Mouse (Mus musculus) lung, embryonic 14.5 days (tissue): Measurements from ENCODE around the gene Pkp1. TPM values are rescaled to one million over a fixed set of nuclear protein-coding genes. Genes with fewer than 3 reads are reported as not detected.

ENCODE experiments used
- ATAC-seq: fragments of 200-750 bp; cut with Nextera tagmentation; 2 replicates; pipeline ENCODE4 v1.8.0; 2017; ENCODE audit warnings: mild to moderate bottlenecking, moderate TSS enrichment, moderate library complexity; ENCODE audit not compliant: insufficient read depth
- DNase-seq: peaks from one replicate; pipeline ENCODE4 v3.0.0-alpha.2; 2015
- H3K27ac ChIP-seq: fragments of 300-500 bp; sonication (generic); 2 replicates; pipeline ENCODE4 v1.5.1; 2014; ENCODE audit warnings: low read depth, mild to moderate bottlenecking, moderate library complexity
- H3K27me3 ChIP-seq: fragments of 300-500 bp; sonication (generic); 2 replicates; pipeline ENCODE4 v1.6.1; 2014; ENCODE audit warnings: low read length, control low read depth; ENCODE audit not compliant: insufficient read depth
- H3K36me3 ChIP-seq: fragments of 300-500 bp; sonication (generic); 2 replicates; pipeline ENCODE4 v1.6.1; 2014; ENCODE audit warnings: control low read depth; ENCODE audit not compliant: insufficient read depth
- H3K4me1 ChIP-seq: fragments of 300-500 bp; sonication (generic); 2 replicates; pipeline ENCODE4 v1.6.1; 2014; ENCODE audit warnings: antibody characterized with exemption, control low read depth; ENCODE audit not compliant: insufficient read depth
- H3K4me2 ChIP-seq: fragments of 300-500 bp; sonication (generic); 2 replicates; pipeline ENCODE4 v1.6.1; 2014; ENCODE audit warnings: mild to moderate bottlenecking
- H3K4me3 ChIP-seq: fragments of 300-500 bp; sonication (generic); 2 replicates; pipeline ENCODE4 v1.5.1; 2014; ENCODE audit warnings: low read depth, low read length
- H3K9ac ChIP-seq: fragments of 300-500 bp; sonication (generic); 2 replicates; pipeline ENCODE4 v1.6.1; 2014
- H3K9me3 ChIP-seq: fragments of 300-500 bp; sonication (generic); 2 replicates; pipeline ENCODE4 v1.6.1; 2016; ENCODE audit warnings: low read depth, low read length, control low read depth
- CTCF ChIP-seq: IDR thresholded peaks from 2 replicates; pipeline ENCODE4 v1.5.1; 2016; ENCODE audit warnings: antibody characterized with exemption, low read depth
- WGBS: fragments of 180-500 bp; shearing (Covaris S2); extraction: QIAGEN DNeasy Blood & Tissue Kit; methylation state at CpG from one replicate; pipeline ENCODE4 v1.1.7; 2014; 5-methylcytosine and 5-hydroxymethylcytosine counted together
- polyA plus RNA-seq: library from polyadenylated mRNA; unstranded; fragments of >200 nt; fragmentation: Nextera tagmentation; extraction: Ambion mirVana; gene quantifications from 2 replicates; pipeline ENCODE4 v1.2.1, GENCODE M21; 2014

Gene Pkp1
- polyA plus RNA-seq, 1 experiment from 2014 or later: 0.09 TPM

DNA sequence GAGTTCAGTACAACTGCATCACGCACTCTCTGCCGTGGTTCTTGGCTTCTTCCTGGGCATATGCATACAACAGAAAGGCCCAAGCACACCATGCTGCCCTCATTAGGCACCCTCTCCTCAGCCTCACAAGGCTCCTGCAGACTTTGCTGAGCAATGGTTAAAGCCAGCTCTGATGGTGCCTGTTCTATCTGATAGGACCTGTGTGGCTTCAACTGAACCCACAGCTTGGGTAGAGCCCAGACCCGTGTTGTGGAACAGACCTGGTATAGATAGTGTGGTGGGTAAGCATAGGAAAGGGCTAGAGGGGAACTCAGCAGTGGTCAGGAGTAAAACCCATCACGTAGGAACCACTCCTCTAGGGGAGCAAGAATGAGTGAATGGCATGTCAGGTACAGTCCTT lies 5.3 kb downstream of the Pkp1 start:
- Histone ChIP-seq H3K4me3 (no peak overlapping the region), H3K27me3 (peaks cover 38% of the 10 kb centered on the region), H3K36me3 (no peaks in the 10 kb centered on the region), H3K4me1 (no peaks in the 10 kb centered on the region), H3K27ac (no peak overlapping the region), H3K9me3 (no peaks in the 10 kb centered on the region), H3K4me2 (no peak overlapping the region), H3K9ac (no peak overlapping the region)
- ATAC-seq (no peak), DNase-seq (no peak)
- WGBS: 68% methylated on average over 4 of the region's 4 CpGs
- no peak for TF ChIP-seq CTCF

DNA sequence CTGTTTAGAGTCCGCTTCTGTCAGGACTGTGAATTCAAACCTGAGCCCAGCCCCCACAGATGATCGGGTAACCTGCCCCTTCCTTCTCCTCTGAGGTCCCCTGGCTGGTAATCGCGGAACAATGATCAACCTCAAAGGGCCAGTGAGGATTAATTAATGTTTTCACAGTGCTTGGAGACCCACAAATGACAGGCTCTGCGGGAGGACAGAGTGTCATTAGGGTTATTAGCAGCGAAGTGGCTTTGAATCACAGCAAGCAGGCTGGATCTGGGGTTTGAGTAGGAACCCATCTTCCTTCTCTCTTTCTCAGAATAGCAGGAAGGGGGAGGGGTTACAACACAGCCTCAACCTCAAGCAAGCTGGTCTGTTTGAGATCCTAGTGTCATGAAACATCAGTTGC lies 9.6 kb downstream of the Pkp1 start:
- DNase-seq (no peak), ATAC-seq (no peak)
- no peak overlapping the region for H3K27ac ChIP-seq
- no peak overlapping the region for H3K4me2 ChIP-seq
- H3K9ac ChIP-seq: no peak overlapping the region
- no peaks in the 10 kb centered on the region for H3K9me3 ChIP-seq
- no peaks in the 10 kb centered on the region for H3K4me1 ChIP-seq
- WGBS: 26% methylated on average over 6 of the region's 6 CpGs
- no peaks in the 10 kb centered on the region for H3K27me3 ChIP-seq
- no peak for TF ChIP-seq CTCF
- H3K36me3 ChIP-seq: no peaks in the 10 kb centered on the region
- no peak overlapping the region for H3K4me3 ChIP-seq

DNA sequence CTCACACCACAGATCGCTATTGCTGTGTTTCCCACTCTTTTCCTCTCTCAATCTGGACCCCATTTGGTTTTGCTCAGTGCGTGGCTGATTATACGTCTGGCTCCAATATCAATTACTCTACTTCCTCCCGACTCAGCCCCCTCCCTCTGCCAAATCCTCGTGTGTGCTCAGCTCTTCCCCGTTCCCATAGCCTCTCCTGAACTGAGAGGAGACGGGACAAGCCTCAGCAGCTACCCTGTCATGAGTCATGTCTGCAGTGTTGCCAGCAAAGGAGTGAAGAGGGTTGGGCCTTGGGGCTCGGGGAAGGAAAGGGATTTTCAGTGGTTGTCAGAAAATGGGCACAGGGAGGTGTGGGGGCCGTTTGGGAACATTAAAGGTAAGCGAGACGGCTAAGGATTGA lies 12.3 kb downstream of the Pkp1 start:
- Histone ChIP-seq H3K27ac (no peak overlapping the region), H3K36me3 (no peaks in the 10 kb centered on the region), H3K4me2 (no peak overlapping the region), H3K4me1 (no peaks in the 10 kb centered on the region), H3K27me3 (no peaks in the 10 kb centered on the region), H3K9me3 (no peaks in the 10 kb centered on the region), H3K9ac (no peak overlapping the region), H3K4me3 (no peak overlapping the region)
- 37% methylated on average over 11 of the region's 11 CpGs for WGBS
- TF ChIP-seq CTCF: no peak
- ATAC-seq (peak; percentile 65), DNase-seq (peak; percentile 36)

DNA sequence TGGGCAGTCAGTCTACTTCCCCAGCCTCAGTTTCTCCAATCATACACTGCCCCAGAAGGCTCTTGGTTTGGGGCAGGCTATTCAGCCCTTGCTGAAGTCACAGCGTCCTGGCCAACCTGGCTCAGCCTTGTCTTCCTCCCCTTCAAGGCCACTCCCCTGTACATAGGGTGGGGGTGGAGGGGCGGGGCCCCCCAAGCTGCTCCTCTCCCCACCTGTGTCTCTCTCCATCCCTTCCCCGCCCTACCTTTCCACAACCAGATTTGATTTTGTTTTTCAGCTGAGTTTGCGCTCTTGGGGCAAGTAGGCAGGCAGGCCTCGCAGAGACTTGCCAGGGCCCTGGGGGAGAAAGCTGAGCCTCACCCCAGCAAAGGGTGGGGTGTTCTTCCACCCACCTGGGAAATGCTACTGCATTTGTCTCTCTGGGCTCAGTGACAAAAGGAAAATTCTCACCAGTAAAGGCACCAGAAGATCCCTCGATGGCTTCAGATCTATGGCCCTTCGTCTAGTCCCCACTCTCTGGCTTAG lies 19.0 kb downstream of the Pkp1 start:
- ATAC-seq (no peak), DNase-seq (no peak)
- WGBS: 54% methylated on average over 7 of the region's 7 CpGs
- H3K9ac ChIP-seq: no peak overlapping the region
- H3K27ac ChIP-seq: no peak overlapping the region
- H3K4me3 ChIP-seq: no peak overlapping the region
- no peak for TF ChIP-seq CTCF
- H3K4me2 ChIP-seq: no peak overlapping the region
- no peaks in the 10 kb centered on the region for H3K4me1 ChIP-seq
- H3K27me3 ChIP-seq: no peaks in the 10 kb centered on the region
- H3K36me3 ChIP-seq: no peaks in the 10 kb centered on the region
- H3K9me3 ChIP-seq: no peaks in the 10 kb centered on the region

DNA sequence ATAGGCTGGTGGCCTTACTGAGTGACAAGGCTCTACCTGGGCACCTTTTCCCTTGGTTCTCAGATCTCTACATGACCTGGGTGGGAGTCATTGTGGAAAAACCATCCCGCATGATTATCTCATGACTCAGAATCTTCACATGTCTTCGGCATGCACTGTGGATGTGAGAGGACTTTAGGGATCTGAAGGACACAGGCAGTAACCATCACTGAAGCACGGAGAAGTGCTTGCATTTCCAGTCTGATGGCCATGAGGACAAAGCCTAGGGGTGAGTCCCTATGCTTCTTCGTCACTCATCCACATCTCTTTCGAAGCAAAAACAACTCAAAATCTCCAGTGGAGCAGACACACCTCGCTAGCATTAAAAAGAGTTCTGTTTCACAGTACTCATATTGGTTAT lies 19.7 kb downstream of the Pkp1 start:
- H3K36me3 ChIP-seq: no peaks in the 10 kb centered on the region
- no peak overlapping the region for H3K9ac ChIP-seq
- no peak overlapping the region for H3K27ac ChIP-seq
- DNase-seq (no peak), ATAC-seq (no peak)
- no peak overlapping the region for H3K4me3 ChIP-seq
- H3K4me2 ChIP-seq: no peak overlapping the region
- H3K27me3 ChIP-seq: no peaks in the 10 kb centered on the region
- WGBS: 87% methylated on average over 6 of the region's 6 CpGs
- H3K9me3 ChIP-seq: no peaks in the 10 kb centered on the region
- H3K4me1 ChIP-seq: no peaks in the 10 kb centered on the region
- TF ChIP-seq CTCF: no peak

DNA sequence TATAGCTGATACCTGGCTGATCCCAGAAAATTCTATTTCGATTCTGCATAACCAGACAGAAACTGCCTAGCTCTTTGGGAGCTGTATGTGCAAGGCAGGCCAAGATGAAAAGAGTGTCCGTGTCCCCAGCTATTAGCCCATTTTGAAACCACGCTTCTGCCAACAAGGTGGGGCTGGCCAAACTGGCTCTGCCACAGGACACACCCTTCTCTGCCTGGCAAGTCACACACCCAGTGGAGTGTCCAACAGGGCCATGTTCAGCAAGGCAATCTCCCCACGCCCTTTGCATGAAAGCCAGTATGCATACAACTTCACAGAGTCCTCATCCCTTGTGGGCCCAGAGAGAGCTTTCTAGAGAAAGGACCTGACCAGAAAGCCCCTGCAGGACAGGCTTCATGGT lies 23.6 kb downstream of the Pkp1 start:
- Histone ChIP-seq H3K4me1 (no peaks in the 10 kb centered on the region), H3K9me3 (no peaks in the 10 kb centered on the region), H3K27ac (no peak overlapping the region), H3K36me3 (no peaks in the 10 kb centered on the region), H3K9ac (no peak overlapping the region), H3K4me2 (no peak overlapping the region), H3K27me3 (no peaks in the 10 kb centered on the region), H3K4me3 (no peak overlapping the region)
- DNase-seq (no peak), ATAC-seq (no peak)
- TF ChIP-seq CTCF: no peak
- WGBS: 83% methylated on average over 4 of the region's 4 CpGs

DNA sequence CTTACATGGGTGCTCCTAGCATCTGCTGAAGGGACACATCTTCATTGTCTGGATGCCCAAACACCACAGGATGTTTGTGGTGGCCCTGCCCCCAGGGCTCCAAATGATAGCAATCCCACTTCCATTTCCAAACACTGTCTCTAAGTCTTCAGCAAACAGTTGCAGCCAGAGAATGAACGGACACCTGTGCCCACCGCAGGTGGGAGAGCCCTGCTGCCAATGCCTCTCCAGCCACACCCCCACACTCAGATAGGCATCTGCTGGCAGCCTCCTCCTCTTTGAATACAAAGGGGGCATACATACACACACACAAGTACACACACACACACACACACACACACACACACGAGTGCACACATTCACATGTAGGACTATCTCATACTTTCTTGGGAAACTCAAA lies 25.6 kb downstream of the Pkp1 start:
- no peak for TF ChIP-seq CTCF
- Histone ChIP-seq H3K9me3 (no peaks in the 10 kb centered on the region), H3K4me1 (no peaks in the 10 kb centered on the region), H3K36me3 (no peaks in the 10 kb centered on the region), H3K27me3 (no peaks in the 10 kb centered on the region), H3K4me3 (no peak overlapping the region), H3K9ac (no peak overlapping the region), H3K27ac (no peak overlapping the region), H3K4me2 (no peak overlapping the region)
- WGBS: 69% methylated on average over 3 of the region's 3 CpGs
- no peak for ATAC-seq
- no peak for DNase-seq

DNA sequence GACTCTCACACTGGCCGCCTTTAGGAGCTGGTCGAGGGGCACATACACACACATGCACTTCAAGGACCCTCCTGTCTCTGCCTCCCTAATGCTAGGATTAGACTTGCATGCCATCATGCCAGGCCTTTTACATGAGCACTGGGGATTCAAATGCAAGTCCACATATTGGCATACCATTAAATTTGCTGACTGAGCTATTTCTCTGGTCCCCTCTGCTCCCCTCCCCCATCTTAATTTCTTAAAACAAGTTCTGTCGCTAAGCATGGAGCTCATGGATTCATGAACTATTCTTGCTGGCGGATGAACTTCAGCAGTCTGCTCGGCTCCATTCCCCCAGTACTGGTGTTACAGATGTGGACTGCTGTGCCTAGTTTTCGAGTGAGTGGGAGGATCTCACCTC lies 26.2 kb downstream of the Pkp1 start:
- Histone ChIP-seq H3K9ac (no peak overlapping the region), H3K27ac (no peak overlapping the region), H3K9me3 (no peaks in the 10 kb centered on the region), H3K36me3 (no peaks in the 10 kb centered on the region), H3K4me3 (no peak overlapping the region), H3K27me3 (no peaks in the 10 kb centered on the region), H3K4me1 (no peaks in the 10 kb centered on the region), H3K4me2 (no peak overlapping the region)
- DNase-seq (no peak), ATAC-seq (no peak)
- TF ChIP-seq CTCF: no peak
- 66% methylated on average over 6 of the region's 6 CpGs for WGBS
